Mouse (Mus musculus) midbrain, embryonic 10.5 days (tissue): ENCODE measurements around the gene Rassf4. TPM values are rescaled to one million over a fixed set of nuclear protein-coding genes. Genes with fewer than 3 reads are reported as not detected.

Experiments used
- DNase-seq: peaks from one replicate; pipeline ENCODE4 v3.0.0-alpha.2; 2017; ENCODE audit warnings: low spot score
- H3K27ac ChIP-seq: fragments of 300-500 bp; sonication (generic); replicated peaks from 2 replicates; pipeline ENCODE4 v1.5.1; 2016; ENCODE audit warnings: mild to moderate bottlenecking
- H3K27me3 ChIP-seq: fragments of 300-500 bp; sonication (generic); 2 replicates; pipeline ENCODE4 v1.6.1; 2016; ENCODE audit warnings: low read depth, mild to moderate bottlenecking; ENCODE audit not compliant: poor library complexity, severe bottlenecking
- H3K36me3 ChIP-seq: fragments of 300-500 bp; sonication (generic); 2 replicates; pipeline ENCODE4 v1.6.1; 2016; ENCODE audit warnings: mild to moderate bottlenecking, moderate library complexity
- H3K4me1 ChIP-seq: fragments of 300-500 bp; sonication (generic); 2 replicates; pipeline ENCODE4 v1.6.1; 2016
- H3K4me3 ChIP-seq: fragments of 300-500 bp; sonication (generic); 2 replicates; pipeline ENCODE4 v1.5.1; 2016; ENCODE audit warnings: mild to moderate bottlenecking, moderate library complexity
- H3K9me3 ChIP-seq: fragments of 300-500 bp; sonication (generic); replicated peaks from 2 replicates; pipeline ENCODE4 v1.6.1; 2016; ENCODE audit warnings: mild to moderate bottlenecking
- WGBS: fragments of 180-500 bp; shearing (Covaris S2); methylation state at CpG from one replicate; pipeline ENCODE4 v1.1.7; 2016; 5-methylcytosine and 5-hydroxymethylcytosine counted together
- polyA plus RNA-seq: library from polyadenylated mRNA; unstranded; fragments of >200 nt; fragmentation: Nextera tagmentation; extraction: Ambion mirVana; gene quantifications from 2 replicates; pipeline ENCODE4 v1.2.1, GENCODE M21; 2016

Gene Rassf4
- polyA plus RNA-seq, 1 experiment from 2014 or later = 35.7 TPM

GRCm38 (mm10) chr6:116647763-116648162, 26.0 kb downstream of the Rassf4 start:
- no peaks in the 10 kb centered on the region for H3K9me3 ChIP-seq
- WGBS = 80% methylated on average over 12 of the region's 12 CpGs
- no peak overlapping the region for H3K4me3 ChIP-seq
- no peaks in the 10 kb centered on the region for H3K27me3 ChIP-seq
- peaks cover 31% of the 10 kb centered on the region for H3K36me3 ChIP-seq
- H3K4me1 ChIP-seq = no peaks in the 10 kb centered on the region
- DNase-seq = no peak
- no peak overlapping the region for H3K27ac ChIP-seq

- Histone ChIP-seq H3K4me1 (no peaks in the 10 kb centered on the region), H3K4me3 (no peak overlapping the region), H3K36me3 (peaks cover 52% of the 10 kb centered on the region), H3K27me3 (no peaks in the 10 kb centered on the region), H3K27ac (no peak overlapping the region), H3K9me3 (no peaks in the 10 kb centered on the region)
- 77% methylated on average over 3 of the region's 3 CpGs for WGBS
- DNase-seq = no peak
Observed at GRCm38 (mm10) chr6:116644335-116644734, 29.4 kb downstream of the Rassf4 start.

- Histone ChIP-seq H3K27ac (no peak overlapping the region), H3K27me3 (no peaks in the 10 kb centered on the region), H3K9me3 (no peaks in the 10 kb centered on the region), H3K36me3 (peaks cover 57% of the 10 kb centered on the region), H3K4me3 (no peak overlapping the region), H3K4me1 (no peaks in the 10 kb centered on the region)
- 64% methylated on average over 4 of the region's 4 CpGs for WGBS
- no peak for DNase-seq
Observed at GRCm38 (mm10) chr6:116643881-116644280, 29.9 kb downstream of the Rassf4 start.

GRCm38 (mm10) chr6:116642942-116643341, 30.8 kb downstream of the Rassf4 start:
- WGBS = 83% methylated on average over 11 of the region's 11 CpGs
- H3K36me3 ChIP-seq = peaks cover 66% of the 10 kb centered on the region
- H3K4me3 ChIP-seq = no peak overlapping the region
- H3K4me1 ChIP-seq = no peaks in the 10 kb centered on the region
- H3K27ac ChIP-seq = no peak overlapping the region
- no peaks in the 10 kb centered on the region for H3K27me3 ChIP-seq
- DNase-seq = no peak
- H3K9me3 ChIP-seq = no peaks in the 10 kb centered on the region

- Histone ChIP-seq H3K4me1 (0 out of 2 replicates have a peak, but pooled peaks cover 3% of the 10 kb centered on the region), H3K9me3 (no peaks in the 10 kb centered on the region), H3K27me3 (no peaks in the 10 kb centered on the region), H3K27ac (no peak overlapping the region), H3K4me3 (no peak overlapping the region), H3K36me3 (peaks cover 73% of the 10 kb centered on the region)
- no peak for DNase-seq
- 63% methylated on average over 2 of the region's 2 CpGs for WGBS
Observed at GRCm38 (mm10) chr6:116639663-116640062, 34.1 kb downstream of the Rassf4 start.

- Histone ChIP-seq H3K4me1 (0 out of 2 replicates have a peak, but pooled peaks cover 3% of the 10 kb centered on the region), H3K36me3 (peaks cover 73% of the 10 kb centered on the region), H3K9me3 (no peaks in the 10 kb centered on the region), H3K27me3 (no peaks in the 10 kb centered on the region), H3K27ac (no peak overlapping the region), H3K4me3 (no peak overlapping the region)
- 70% methylated on average over 2 of the region's 2 CpGs for WGBS
- no peak for DNase-seq
Observed at GRCm38 (mm10) chr6:116638871-116639270, 34.9 kb downstream of the Rassf4 start.

GRCm38 (mm10) chr6:116637496-116637895, 36.3 kb downstream of the Rassf4 start:
- Histone ChIP-seq H3K27ac (no peak overlapping the region), H3K4me3 (no peak overlapping the region), H3K4me1 (0 out of 2 replicates have a peak, but pooled peaks cover 3% of the 10 kb centered on the region), H3K27me3 (no peaks in the 10 kb centered on the region), H3K36me3 (peaks cover 67% of the 10 kb centered on the region), H3K9me3 (no peaks in the 10 kb centered on the region)
- WGBS = 90% methylated on average over 5 of the region's 5 CpGs
- no peak for DNase-seq

- Histone ChIP-seq H3K27me3 (no peaks in the 10 kb centered on the region), H3K36me3 (peaks cover 66% of the 10 kb centered on the region), H3K27ac (no peak overlapping the region), H3K4me3 (no peak overlapping the region), H3K9me3 (no peaks in the 10 kb centered on the region), H3K4me1 (0 out of 2 replicates have a peak, but pooled peaks cover 3% of the 10 kb centered on the region)
- no peak for DNase-seq
- 89% methylated on average over 9 of the region's 9 CpGs for WGBS
Observed at GRCm38 (mm10) chr6:116636581-116637235, 37.0 kb downstream of the Rassf4 start.

GRCm38 (mm10) chr6:116635251-116636180, 38.2 kb downstream of the Rassf4 start:
- Histone ChIP-seq H3K27me3 (no peaks in the 10 kb centered on the region), H3K36me3 (peaks cover 54% of the 10 kb centered on the region), H3K4me1 (0 out of 2 replicates have a peak, but pooled peaks cover 3% of the 10 kb centered on the region), H3K27ac (no peak overlapping the region), H3K9me3 (no peaks in the 10 kb centered on the region), H3K4me3 (no peak overlapping the region)
- DNase-seq = no peak
- 74% methylated on average over 10 of the region's 10 CpGs for WGBS

GRCm38 (mm10) chr6:116633741-116634695, 39.7 kb downstream of the Rassf4 start:
- no peak for DNase-seq

GRCm38 (mm10) chr6:116632129-116632528, 41.6 kb downstream of the Rassf4 start:
- Histone ChIP-seq H3K4me1 (peaks cover 20% of the 10 kb centered on the region), H3K27ac (no peak overlapping the region), H3K4me3 (no peak overlapping the region), H3K9me3 (no peaks in the 10 kb centered on the region), H3K27me3 (no peaks in the 10 kb centered on the region), H3K36me3 (peaks cover 27% of the 10 kb centered on the region)
- DNase-seq = peak; percentile 54
- WGBS = 53% methylated on average over 1 of the region's 1 CpGs

More at GRCm38 (mm10) chr6:116633741-116634695, 39.7 kb downstream of the Rassf4 start:
- no peak overlapping the region for H3K27ac ChIP-seq
- no peaks in the 10 kb centered on the region for H3K9me3 ChIP-seq
- peaks cover 43% of the 10 kb centered on the region for H3K36me3 ChIP-seq
- no peak overlapping the region for H3K4me3 ChIP-seq
- no peaks in the 10 kb centered on the region for H3K27me3 ChIP-seq
- WGBS = 89% methylated on average over 17 of the region's 17 CpGs
- peaks cover 10% of the 10 kb centered on the region for H3K4me1 ChIP-seq

GRCm38 (mm10) chr6:116629766-116630165, 44.0 kb downstream of the Rassf4 start:
- H3K27me3 ChIP-seq = no peaks in the 10 kb centered on the region
- peak overlapping the region; percentile 7; the same call in 1 of the 2 replicates for H3K27ac ChIP-seq
- WGBS = 90% methylated on average over 10 of the region's 10 CpGs

More at GRCm38 (mm10) chr6:116629766-116630165, 44.0 kb downstream of the Rassf4 start:
- H3K4me3 ChIP-seq = peak overlapping the region; percentile 91; the same call in 1 of the 2 replicates
- H3K36me3 ChIP-seq = peaks cover 33% of the 10 kb centered on the region
- peaks cover 23% of the 10 kb centered on the region for H3K4me1 ChIP-seq
- H3K9me3 ChIP-seq = no peaks in the 10 kb centered on the region
- no peak for DNase-seq
